Mouse (Mus musculus) adrenal gland, postnatal 10 days (tissue): ENCODE results near the gene Bcl11b. TPM values are rescaled to one million over a fixed set of nuclear protein-coding genes. Genes with fewer than 3 reads are reported as not detected.

ENCODE experiments used
- DNase-seq: peaks from one replicate; pipeline ENCODE4 v3.0.0; 2021; ENCODE audit warnings: mixed read lengths
- long read RNA-seq, 2 experiments: library from polyadenylated mRNA; stranded (forward); transcript quantifications; one replicate each; pipeline ENCODE4 v2.0.0; 2021
- total RNA-seq, 2 experiments: library from RNA; stranded (reverse); gene quantifications; 2 replicates each; pipeline ENCODE4 v1.2.3; 2021

Bcl11b gene
- 1 to 10 TPM; 1.7 to 1.9 TPM for total RNA-seq
- long read RNA-seq, experiment 1, partial matches to known transcripts, result 0 of 1 reads
- long read RNA-seq, experiment 1, other reads (novel, unspliced or antisense), result 1 of 1 reads
- long read RNA-seq, experiment 2, result 0 reads

- no peak for DNase-seq
Measured at GRCm38 (mm10) chr12:108003483-108003882, at the start of gene Bcl11b. Gene Bcl11b, minus strand, starts transcription at chr12:108003602.

DNA sequence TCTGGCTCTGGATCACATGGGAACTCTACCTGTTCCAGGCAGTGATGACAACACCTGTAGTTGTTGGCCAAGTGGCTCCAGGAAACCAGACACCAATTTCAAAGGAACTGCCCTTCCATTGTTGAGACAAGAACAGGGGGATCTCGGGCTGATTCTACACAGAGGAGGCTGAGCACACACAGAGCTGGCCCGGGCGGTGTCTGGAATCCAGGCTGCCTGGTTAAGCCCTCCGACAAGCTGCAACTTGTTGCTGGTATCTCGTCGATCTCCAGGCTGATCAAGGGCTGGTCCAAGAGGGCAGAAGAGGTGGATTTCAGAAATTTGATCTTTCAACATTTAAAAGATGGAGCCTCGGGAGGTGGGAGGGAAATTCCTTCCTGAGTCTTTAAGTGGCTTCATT, 47.6 kb upstream of the Bcl11b start:
- DNase-seq, result no peak

DNA sequence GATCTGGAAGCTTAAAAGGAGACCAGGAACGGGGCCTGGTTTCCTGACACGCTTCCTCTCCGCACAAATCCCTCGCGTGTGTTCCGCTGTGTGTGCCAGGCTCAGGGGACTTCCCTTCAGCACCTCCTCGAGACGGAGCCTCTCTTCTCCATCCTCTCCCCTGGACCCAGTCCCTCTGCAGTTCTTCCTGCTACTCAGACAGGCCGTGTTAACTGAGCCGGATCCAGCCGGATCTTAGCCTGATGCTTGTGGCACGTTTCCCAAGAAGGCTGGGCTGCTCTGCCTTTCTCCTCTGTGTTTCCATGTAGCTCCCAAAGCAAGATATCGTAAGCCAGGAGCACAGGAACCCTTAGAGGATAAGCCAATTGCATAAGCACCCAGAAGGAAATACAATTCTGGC, 46.2 kb upstream of the Bcl11b start:
- DNase-seq, result peak; percentile 47

DNA sequence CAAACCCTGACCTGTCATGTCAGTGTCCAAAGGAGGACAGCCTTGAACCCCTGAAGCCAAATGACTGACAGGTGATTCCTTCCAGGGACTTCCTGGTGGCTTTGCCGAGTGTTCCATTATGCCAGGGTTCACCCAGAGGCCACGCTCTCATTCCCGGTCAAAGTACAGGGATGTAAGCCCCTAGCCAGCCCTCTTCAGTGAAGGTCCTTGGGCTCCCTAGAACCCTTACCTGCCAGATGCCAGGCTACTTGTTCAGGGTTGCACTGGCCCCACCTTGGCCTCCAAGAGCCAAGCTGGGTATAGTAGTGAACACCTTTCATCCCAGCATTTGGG, 38.8 kb upstream of the Bcl11b start:
- no peak for DNase-seq

- peak; percentile 91 for DNase-seq
Measured at GRCm38 (mm10) chr12:108041571-108042238, 38.3 kb upstream of the Bcl11b start.

DNA sequence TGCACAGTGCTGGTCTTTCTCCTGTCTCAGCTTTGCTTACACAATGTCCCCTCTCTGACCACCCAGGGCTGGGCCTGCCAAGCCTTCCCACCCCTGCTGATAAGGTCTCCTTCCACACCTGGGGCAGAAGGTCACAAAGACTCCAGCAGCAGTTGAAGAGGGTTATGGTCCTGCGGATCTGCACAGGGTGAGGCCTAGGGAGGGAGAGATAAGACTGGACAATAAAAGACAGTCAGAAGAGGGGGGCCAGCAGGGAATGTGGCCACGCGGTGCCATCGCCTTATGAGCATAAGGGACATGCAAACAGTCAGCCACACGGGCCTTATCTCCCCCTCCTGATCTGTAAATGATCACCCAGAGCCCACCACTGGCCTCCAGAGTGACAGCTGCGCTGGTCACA, 34.0 kb upstream of the Bcl11b start:
- no peak for DNase-seq

DNA sequence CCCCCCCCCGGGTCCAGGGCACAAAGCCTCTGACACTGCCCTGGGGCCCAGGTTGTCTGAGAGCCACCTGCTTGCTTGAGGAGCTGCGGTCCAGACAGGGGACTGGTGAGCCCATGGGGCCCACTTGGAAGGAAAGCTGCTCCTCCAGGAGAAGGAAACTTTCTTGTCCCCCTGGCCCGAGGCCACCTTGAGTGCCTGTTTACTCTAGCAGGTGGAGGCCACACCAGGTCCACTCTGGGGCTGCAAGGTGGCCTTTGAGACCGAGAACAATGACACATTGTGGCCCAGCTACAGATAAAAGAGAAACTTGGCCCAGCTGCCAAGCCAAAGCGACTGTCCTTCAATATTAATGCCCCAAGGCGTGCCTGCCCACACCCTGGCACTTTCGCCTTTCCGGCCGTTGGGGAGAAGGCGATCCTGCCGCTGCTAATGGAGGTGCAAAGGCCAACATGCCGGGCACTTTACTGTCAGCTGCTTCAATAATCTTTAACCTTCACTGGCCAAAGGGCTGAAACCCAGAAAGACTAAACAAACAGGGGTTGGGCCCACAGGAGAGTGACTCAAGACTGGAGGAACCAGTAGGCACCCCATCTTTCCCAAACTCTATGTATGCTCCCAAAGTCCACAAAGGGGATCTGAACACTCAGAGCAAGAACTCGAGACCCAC, 32.1 kb upstream of the Bcl11b start:
- no peak for DNase-seq

GRCm38 (mm10) chr12:108022835-108023615, 19.6 kb upstream of the Bcl11b start:
- DNase-seq, result no peak

DNA sequence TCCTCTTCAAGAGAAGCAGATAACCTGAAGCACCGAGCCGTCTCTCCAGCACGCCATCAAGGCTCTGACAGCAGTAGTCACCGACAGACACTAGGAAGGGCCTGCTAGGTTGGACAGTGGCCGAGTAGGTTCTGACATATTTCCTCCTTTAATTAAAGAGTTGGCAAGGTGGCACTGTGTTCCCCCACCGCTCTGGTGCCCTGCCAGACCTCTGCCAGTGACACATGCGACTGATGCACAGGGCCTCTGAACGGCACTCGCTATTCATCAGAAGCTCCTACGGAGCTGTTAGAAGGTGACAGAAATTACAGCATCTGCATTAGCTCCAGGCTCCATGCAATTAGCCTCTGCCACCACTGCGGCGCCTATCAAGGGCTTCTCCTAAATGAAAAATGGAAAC, 8.6 kb upstream of the Bcl11b start:
- no peak for DNase-seq

DNA sequence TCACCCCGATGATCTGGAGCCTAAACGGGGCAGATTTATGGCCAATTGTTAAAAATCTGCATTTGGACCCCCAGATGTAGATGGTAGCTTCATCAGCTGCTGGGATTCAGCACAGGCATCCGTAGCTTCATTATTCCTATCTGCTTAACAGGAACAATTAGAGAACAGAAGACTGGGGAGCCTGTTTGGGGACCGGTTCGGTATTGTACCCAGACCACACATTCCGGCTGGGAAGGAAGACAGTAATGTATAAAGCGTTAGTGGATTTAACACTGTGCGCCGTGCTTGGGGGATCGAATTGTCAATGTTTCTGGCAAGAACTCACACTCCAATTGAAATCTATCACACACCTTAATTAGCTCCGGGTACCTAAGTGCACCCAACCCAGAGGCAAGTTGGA, 6.9 kb upstream of the Bcl11b start:
- no peak for DNase-seq

DNA sequence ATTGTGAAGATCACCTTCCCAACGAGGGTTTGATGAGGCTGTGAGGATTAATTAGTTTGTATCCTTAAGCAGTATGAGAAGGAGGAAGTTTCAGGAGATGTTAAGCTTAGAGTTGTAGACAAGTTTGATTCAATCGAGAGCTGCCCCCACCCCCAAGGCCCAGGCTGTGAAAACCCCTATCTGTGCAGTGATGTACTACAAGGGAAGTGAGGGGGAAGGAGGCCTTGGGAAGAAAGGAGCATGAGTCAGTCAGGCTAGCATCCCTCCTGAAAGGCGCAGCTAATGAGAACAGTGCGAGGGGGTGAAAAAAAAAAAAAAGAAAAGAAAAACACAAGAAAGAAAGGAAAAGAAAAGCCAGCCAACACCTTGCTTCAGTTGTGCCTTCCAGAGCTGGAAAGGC, 5.8 kb upstream of the Bcl11b start:
- DNase-seq, result no peak

GRCm38 (mm10) chr12:108005816-108006626, 2.6 kb upstream of the Bcl11b start:
- DNase-seq, result peak; percentile 78

DNA sequence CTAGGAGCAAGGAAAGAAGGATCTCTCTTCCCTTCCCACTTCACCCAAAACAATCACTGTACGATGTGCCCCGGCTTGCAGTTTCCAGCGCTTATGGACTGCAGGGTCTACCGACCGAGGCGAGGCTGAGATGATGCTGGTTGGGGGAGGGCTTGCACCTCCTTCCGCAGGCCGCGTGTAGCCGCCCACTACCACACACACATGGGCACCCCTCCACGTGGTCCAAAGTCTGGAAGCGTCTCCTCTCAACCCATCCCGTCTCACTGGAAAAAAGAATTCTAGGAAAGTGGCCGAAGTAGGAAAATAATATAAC, 2.0 kb upstream of the Bcl11b start:
- DNase-seq, result no peak

DNA sequence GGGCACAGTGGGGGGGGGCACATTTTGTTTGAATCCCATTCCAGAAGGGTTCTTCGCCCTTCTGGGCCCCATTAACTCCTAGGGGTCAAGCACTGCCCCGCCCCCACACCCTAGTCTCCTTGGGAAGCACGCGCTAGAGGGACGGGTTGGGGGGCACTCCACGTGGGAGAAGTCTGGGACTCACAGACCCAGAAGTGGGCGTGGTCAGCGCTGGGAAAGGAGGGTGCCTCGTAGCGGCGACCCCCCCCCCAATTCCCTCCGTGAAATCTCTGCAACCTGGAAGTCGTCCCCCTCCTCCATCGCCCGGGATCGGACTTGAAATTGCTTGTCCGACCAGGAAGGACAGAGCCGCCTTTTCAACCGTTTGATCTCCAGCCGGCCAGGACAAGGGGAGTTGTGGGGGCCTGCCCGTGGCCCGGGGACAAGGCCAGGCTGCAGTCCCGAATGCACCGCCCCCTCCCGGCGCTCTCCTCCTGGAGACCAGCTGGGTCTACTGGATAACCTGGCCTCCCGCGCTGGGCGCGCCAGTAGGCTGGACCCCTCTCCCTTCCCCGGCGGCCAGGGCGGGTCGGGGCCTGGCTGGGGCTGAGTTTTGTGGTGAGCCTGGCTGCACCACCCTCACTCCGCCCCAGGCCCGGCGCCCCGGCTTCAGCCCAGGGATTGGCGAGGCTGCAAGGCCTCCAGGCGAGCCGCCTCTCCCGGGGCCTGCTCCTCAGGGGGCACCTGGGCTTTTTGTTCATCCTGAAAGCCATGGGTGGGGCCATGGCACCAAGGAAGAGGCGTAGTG, 1.5 kb upstream of the Bcl11b start:
- DNase-seq, result peak; percentile 40

GRCm38 (mm10) chr12:108003928-108004327, 526 bp upstream of the Bcl11b start:
- DNase-seq, result peak; percentile 68

DNA sequence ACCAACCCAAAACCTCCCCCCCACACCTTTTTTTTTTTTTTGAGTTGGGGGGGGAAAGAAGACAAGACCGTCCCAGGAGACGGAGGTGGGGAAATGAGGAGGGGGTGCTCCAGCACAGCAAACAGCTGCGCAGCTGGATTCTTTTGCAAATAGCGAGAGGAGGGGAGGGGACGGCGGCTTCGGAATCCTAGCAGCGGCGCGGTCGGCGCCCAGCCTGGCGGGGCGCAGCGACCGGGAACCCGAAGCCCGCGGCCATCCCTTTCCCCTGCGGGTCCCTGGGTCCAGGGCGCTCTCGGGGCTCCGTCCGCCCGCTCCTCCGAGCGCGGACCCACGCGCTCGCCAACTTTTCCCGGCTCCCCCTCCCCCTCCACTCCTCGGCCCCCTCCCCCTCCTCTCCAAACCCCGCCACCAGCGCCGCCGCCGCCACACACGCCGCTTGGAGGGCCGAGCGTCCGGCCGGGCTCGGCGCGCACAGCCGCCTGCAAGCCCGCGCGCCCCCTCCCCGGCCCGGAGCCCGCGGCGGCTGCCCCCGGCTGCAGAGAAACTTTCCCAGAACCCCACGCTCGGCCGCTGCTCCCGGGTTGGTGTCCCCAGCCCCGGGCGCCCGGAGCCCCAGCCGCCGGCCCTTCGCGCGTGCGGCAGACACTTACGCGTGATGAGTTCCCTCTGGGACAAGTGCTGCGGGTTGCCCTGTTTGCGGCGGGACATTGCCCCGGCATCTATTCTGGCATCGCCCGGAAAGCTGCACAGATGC, 789 bp downstream of the Bcl11b start:
- peak; percentile 18 for DNase-seq

DNA sequence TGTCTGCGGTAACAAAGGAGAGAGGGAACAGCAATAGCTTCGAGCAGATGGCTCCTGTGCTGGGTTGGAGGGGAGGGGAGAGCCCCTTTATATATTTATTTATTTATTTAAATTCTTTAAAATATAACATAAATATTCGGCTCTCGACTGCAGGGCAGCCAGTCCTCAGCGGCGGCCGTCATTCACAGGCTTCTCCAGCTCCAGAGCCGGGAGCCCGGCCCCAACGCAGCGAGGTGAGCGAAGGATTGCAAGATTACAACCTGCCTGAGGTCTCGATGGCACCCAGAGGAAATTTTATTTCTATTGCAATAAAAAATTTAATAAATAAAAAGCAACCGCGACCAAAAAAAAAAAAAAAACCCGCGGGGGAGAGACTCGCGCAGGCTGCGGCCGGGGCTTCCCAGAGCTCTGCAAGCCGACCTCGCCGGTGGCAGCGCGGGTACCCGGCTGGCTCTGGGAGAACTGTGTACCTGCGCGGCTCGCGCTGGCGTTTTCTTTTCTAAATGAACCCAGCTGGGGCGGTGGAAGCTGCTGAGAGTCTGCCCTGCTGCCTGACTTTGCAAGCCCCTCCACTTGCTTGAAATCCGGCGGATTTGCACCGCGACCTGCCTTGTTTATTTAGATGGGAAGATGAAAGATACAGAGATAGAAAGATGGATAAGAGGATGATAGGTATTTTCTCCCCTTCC, 1.6 kb downstream of the Bcl11b start:
- DNase-seq, result peak; percentile 14

DNA sequence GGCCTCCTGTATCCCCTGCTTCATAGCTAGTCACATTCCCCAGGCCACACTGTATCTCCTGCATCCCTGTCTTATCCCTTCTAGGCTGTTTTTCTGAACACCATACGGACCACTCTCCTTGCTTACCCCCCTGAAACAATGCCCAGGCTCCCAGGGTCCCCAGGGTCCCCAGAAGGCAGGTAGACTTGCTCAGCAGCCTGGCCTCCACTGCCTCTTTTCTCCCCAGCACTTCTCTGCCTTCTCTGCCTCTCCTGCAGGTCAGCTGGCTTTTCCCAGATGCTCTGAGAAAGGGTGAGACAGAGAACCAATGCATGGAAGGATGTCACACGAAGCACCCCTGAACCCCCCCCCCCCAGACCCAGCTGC, 2.7 kb downstream of the Bcl11b start:
- DNase-seq, result no peak

- DNase-seq, result no peak
Measured at GRCm38 (mm10) chr12:107999751-108000714, 3.4 kb downstream of the Bcl11b start.
